Comparison of ENCODE assay signal across 17 mouse cellular contexts in genomic region chr6:135662801-135663537, GRCm38 (mm10).
DNase-seq lines count a peak whose midpoint lies in the region; ATAC-seq lines count a peak whose summit lies in the region.
"Had no signal": no experiment of that assay in that cellular context is flagged by ENCODE, and none has a peak within 500 bp of the region (broad histone marks: within the 10 kb centered on the region; RNA-seq: fewer than 3 reads in every experiment).

No protein-coding gene starts in this region.

- H3K27me3 ChIP-seq in kidney, embryonic 16.5 days (ENCODE audit: insufficient read depth, low read length) = no peaks in the 10 kb centered on the region
- H3K27me3 ChIP-seq: embryonic facial prominence, embryonic 12.5 days; heart, embryonic 13.5 days; hindbrain, embryonic 15.5 days had no signal

- no peak for DNase-seq in cerebellum, adult 9-10 months
- no peak for DNase-seq in frontal cortex, postnatal 14 days (ENCODE audit: low spot score in 2 of 2)
- peak; percentile 18 to 40 for DNase-seq in right cerebral cortex, adult 2 months (ENCODE audit: low spot score in 2 of 2)
- no peak for DNase-seq in right cerebral cortex, postnatal 10 days (ENCODE audit: low spot score in 2 of 2)
- DNase-seq: adrenal gland, adult 8-10 months; B cell, adult 2 months; gastrocnemius, postnatal 14 days; heart, postnatal 36 days had no signal

- no peak overlapping the region for H3K4me2 ChIP-seq in kidney, embryonic 16.5 days (replicated peaks; ENCODE audit: low read depth, low read length)
- H3K4me2 ChIP-seq: embryonic facial prominence, embryonic 12.5 days; heart, embryonic 13.5 days; hindbrain, embryonic 15.5 days had no signal

- 0 out of 2 replicates have a peak, but pooled peaks have one; percentile 23 for ATAC-seq in cerebellum, adult (ENCODE audit: insufficient number of reproducible peaks, low FRiP score, low TSS enrichment)
- ATAC-seq in frontal cortex, adult (ENCODE audit: low TSS enrichment) = peak; percentile 81
- ATAC-seq in kidney, embryonic 16.5 days (ENCODE audit: low FRiP score, low TSS enrichment) = no peak
- ATAC-seq: CD4-positive, CD25-positive, alpha-beta regulatory T cell, adult 4 months; intestine, embryonic 16.5 days had no signal

- H3K27ac ChIP-seq in kidney, embryonic 16.5 days (ENCODE audit: low read length) = no peak overlapping the region
- H3K27ac ChIP-seq: embryonic facial prominence, embryonic 12.5 days; heart, embryonic 13.5 days; hindbrain, embryonic 15.5 days had no signal

- H3K9ac ChIP-seq in kidney, embryonic 16.5 days (replicated peaks; ENCODE audit: low read length) = no peak overlapping the region
- H3K9ac ChIP-seq: embryonic facial prominence, embryonic 12.5 days; heart, embryonic 13.5 days; hindbrain, embryonic 15.5 days had no signal

- no peak overlapping the region for H3K4me3 ChIP-seq in kidney, embryonic 16.5 days (ENCODE audit: low read length)
- H3K4me3 ChIP-seq: embryonic facial prominence, embryonic 12.5 days; heart, embryonic 13.5 days; hindbrain, embryonic 15.5 days had no signal

- no peaks in the 10 kb centered on the region for H3K36me3 ChIP-seq in kidney, embryonic 16.5 days (ENCODE audit: insufficient read depth, low read length)
- H3K36me3 ChIP-seq: embryonic facial prominence, embryonic 12.5 days; G1E; heart, embryonic 13.5 days; hindbrain, embryonic 15.5 days had no signal

- H3K4me1 ChIP-seq in kidney, embryonic 16.5 days (ENCODE audit: insufficient read depth, low read length) = no peaks in the 10 kb centered on the region
- H3K4me1 ChIP-seq: embryonic facial prominence, embryonic 12.5 days; hindbrain, embryonic 15.5 days had no signal

- H3K9me3 ChIP-seq in kidney, embryonic 16.5 days (ENCODE audit: low read length) = no peaks in the 10 kb centered on the region
- H3K9me3 ChIP-seq: embryonic facial prominence, embryonic 12.5 days; heart, embryonic 13.5 days; hindbrain, embryonic 15.5 days had no signal

- WGBS in kidney, embryonic 16.5 days = 82% methylated on average over 4 of the region's 4 CpGs

Comparison
In these comparisons a context has a peak if more than half of its experiments do, and no peak if none do; other contexts are left out.
1. DNase-seq: peak in right cerebral cortex, adult 2 months (2 of 2); none in cerebellum, adult 9-10 months (single experiment), frontal cortex, postnatal 14 days (0 of 2) and right cerebral cortex, postnatal 10 days (0 of 2).